Mouse (Mus musculus) embryonic facial prominence, embryonic 14.5 days (tissue): ENCODE measurements around the gene Tmem97. TPM values are rescaled to one million over a fixed set of nuclear protein-coding genes. Genes with fewer than 3 reads are reported as not detected.
"Not testable (repeated sequence)": the region's sequence is repeated elsewhere in the genome, so short reads cannot be mapped to it uniquely, and the experiment has no call there.

ENCODE experiments used
- ATAC-seq: fragments of 200-750 bp; cut with Nextera tagmentation; 2 replicates; pipeline ENCODE4 v1.8.0; 2017; ENCODE audit warnings: low read depth, moderate number of reproducible peaks, moderate TSS enrichment
- DNase-seq: peaks from one replicate; pipeline ENCODE4 v3.0.0-alpha.2; 2015; ENCODE audit warnings: low spot score
- H3K27ac ChIP-seq: fragments of 300-500 bp; sonication (generic); replicated peaks from 2 replicates; pipeline ENCODE4 v1.5.1; 2014; ENCODE audit warnings: low read depth, mild to moderate bottlenecking, low read length, moderate library complexity
- H3K27me3 ChIP-seq: fragments of 300-500 bp; sonication (generic); replicated peaks from 2 replicates; pipeline ENCODE4 v1.6.1; 2014; ENCODE audit warnings: low read length; ENCODE audit not compliant: control insufficient read depth, insufficient read depth
- H3K36me3 ChIP-seq: fragments of 300-500 bp; sonication (generic); 2 replicates; pipeline ENCODE4 v1.6.1; 2014; ENCODE audit warnings: low read length, mixed read lengths; ENCODE audit not compliant: control insufficient read depth, insufficient read depth
- H3K4me1 ChIP-seq: fragments of 300-500 bp; sonication (generic); 2 replicates; pipeline ENCODE4 v1.6.1; 2014; ENCODE audit warnings: antibody characterized with exemption, low read length; ENCODE audit not compliant: control insufficient read depth, insufficient read depth
- H3K4me2 ChIP-seq: fragments of 300-500 bp; sonication (generic); 2 replicates; pipeline ENCODE4 v1.6.1; 2014; ENCODE audit warnings: low read depth, mild to moderate bottlenecking, low read length, moderate library complexity, mixed read lengths
- H3K4me3 ChIP-seq: fragments of 300-500 bp; sonication (generic); 2 replicates; pipeline ENCODE4 v1.5.1; 2014; ENCODE audit warnings: low read depth, mild to moderate bottlenecking, low read length
- H3K9ac ChIP-seq: fragments of 300-500 bp; sonication (generic); 2 replicates; pipeline ENCODE4 v1.6.1; 2014; ENCODE audit warnings: low read depth, mild to moderate bottlenecking, low read length, moderate library complexity, mixed read lengths
- H3K9me3 ChIP-seq: fragments of 300-500 bp; sonication (generic); 2 replicates; pipeline ENCODE4 v1.6.1; 2016; ENCODE audit warnings: low read length; ENCODE audit not compliant: control insufficient read depth
- WGBS: fragments of 180-500 bp; shearing (Covaris S2); extraction: QIAGEN DNeasy Blood & Tissue Kit; methylation state at CpG from one replicate; pipeline ENCODE4 v1.1.7; 2014; 5-methylcytosine and 5-hydroxymethylcytosine counted together
- polyA plus RNA-seq: library from polyadenylated mRNA; unstranded; fragments of >200 nt; fragmentation: Nextera tagmentation; extraction: Ambion mirVana; gene quantifications from 2 replicates; pipeline ENCODE4 v1.2.1, GENCODE M21; 2014

Tmem97 gene
- polyA plus RNA-seq, 1 experiment from 2014 or later = 86.9 TPM

DNA sequence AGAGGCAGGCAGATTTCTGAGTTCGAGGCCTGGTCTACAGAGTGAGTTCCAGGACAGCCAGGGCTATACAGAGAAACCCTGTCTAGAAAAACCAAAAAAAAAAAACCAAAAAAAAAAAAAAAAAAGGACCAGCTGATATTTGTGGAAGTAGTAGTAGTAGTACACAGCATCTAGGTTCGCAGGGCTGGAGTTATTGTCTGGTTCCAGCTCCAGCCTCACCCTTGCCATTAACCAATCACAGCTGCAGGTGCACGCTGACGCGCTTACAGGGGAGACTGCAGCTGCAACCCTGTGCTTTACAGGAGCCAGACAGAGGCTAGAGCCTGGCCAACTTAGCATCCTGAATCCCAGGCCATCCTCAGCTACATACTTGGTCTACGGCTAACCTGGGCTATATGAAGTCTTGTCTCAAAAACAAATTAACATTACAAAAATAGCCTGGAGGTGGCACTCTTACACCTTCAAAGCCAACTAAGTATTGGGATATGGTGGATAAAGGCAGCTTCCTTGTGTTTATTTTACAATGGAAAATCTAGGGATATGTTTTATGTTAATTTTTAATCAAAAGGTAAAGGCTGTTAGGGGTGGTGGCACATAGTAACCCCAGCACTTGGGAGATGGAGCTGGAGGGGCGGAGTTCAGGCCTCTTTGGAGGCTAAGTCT is 6.0 kb downstream of the Tmem97 start:
- no peak for ATAC-seq
- 92% methylated on average over 7 of the region's 7 CpGs for WGBS
- H3K4me1 ChIP-seq = peaks cover 10% of the 10 kb centered on the region

DNA sequence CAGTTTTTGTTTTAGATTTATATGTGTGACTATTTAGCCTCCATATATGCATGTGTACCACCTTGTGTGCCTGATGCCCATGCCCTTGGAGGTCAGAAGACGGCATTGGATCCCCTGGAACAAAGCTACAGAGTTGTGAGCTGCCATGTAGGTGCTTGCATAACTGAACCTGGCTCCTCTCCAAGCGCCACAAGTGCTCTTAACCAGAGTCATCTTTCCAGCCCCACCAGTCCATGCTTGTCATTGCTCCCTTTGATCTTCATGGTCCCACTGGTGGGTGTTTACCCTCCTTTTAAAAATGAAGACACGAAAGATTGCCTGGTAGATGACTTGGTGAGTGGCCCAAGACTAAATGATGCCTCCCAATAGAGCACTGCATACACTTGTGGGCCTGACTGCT is 10.2 kb downstream of the Tmem97 start:
- no peak overlapping the region for H3K9ac ChIP-seq
- no peaks in the 10 kb centered on the region for H3K27me3 ChIP-seq
- DNase-seq (peak; percentile 31), ATAC-seq (no peak)
- H3K9me3 ChIP-seq = no peaks in the 10 kb centered on the region
- WGBS = 85% methylated on average over 3 of the region's 3 CpGs
- no peak overlapping the region for H3K27ac ChIP-seq
- H3K4me1 ChIP-seq = peaks cover 6% of the 10 kb centered on the region; the same call in 1 of the 2 replicates
- H3K4me3 ChIP-seq = no peak overlapping the region
- no peak overlapping the region for H3K4me2 ChIP-seq
- H3K36me3 ChIP-seq = peaks cover 59% of the 10 kb centered on the region

More for the DNA sequence above, 6.0 kb downstream of the Tmem97 start:
- no peaks in the 10 kb centered on the region for H3K9me3 ChIP-seq
- no peaks in the 10 kb centered on the region for H3K27me3 ChIP-seq
- no peak overlapping the region for H3K4me2 ChIP-seq
- no peak overlapping the region for H3K4me3 ChIP-seq
- peaks cover 46% of the 10 kb centered on the region for H3K36me3 ChIP-seq
- H3K9ac ChIP-seq = no peak overlapping the region
- no peak for DNase-seq
- no peak overlapping the region for H3K27ac ChIP-seq

GRCm38 (mm10) chr11:78536690-78537084 is 13.9 kb downstream of the Tmem97 start:
- Histone ChIP-seq H3K4me3 (peak overlapping the region; percentile 73), H3K4me1 (peaks cover 16% of the 10 kb centered on the region), H3K4me2 (peak overlapping the region; percentile 84), H3K36me3 (peaks cover 38% of the 10 kb centered on the region), H3K27ac (peak overlapping the region; percentile 91), H3K27me3 (no peaks in the 10 kb centered on the region), H3K9me3 (no peaks in the 10 kb centered on the region), H3K9ac (peak overlapping the region; percentile 83)
- under 1% methylated on average over 14 of the region's 14 CpGs for WGBS
- DNase-seq (peak; percentile 20), ATAC-seq (no peak)

DNA sequence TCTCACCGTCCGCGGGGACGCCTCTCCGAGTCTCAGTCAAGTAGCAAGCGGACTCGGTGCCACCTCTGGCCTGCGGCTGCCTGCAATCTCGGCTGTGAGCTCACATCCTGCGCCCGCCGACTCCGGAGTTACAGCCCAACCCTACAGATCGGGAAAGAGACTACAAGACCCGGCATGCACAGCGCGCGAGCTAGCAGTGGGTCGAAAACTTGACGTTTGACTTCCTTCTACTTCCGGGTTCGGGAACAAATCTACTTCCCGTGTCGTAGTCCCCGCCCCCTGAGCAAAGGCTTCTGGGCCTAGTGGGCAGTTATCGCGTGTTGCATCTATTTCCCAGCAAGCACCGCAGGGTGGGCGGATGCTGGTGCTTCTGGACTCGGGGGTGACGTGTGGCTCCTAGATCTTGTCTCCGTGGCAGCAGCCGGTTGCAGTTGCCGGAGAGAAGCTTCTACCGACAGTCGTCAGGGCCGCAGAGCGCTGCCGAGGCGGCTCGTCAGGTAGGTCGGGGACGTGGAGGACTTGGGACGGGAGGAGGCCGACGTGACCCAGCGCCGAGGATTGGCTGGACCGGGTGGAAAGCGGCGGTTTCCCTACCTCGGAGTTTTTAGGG is 14.4 kb downstream of the Tmem97 start, which contains the start of the genes Tnfaip1 and Ift20:
Gene Tnfaip1 (minus strand): TSS at position 253 of the 610 bp plus-strand sequence.
Gene Ift20 (plus strand): TSS at position 282 of the 610 bp plus-strand sequence.
- peak within 1 kb of the TSS; percentile 83 for H3K9ac ChIP-seq
- peaks cover 35% of the 10 kb centered on the region for H3K36me3 ChIP-seq
- H3K4me1 ChIP-seq = peaks cover 16% of the 10 kb centered on the region
- H3K27ac ChIP-seq = peak within 1 kb of the TSS; percentile 95
- ATAC-seq = peak; percentile 99
- H3K9me3 ChIP-seq = no peaks in the 10 kb centered on the region
- peak within 1 kb of the TSS; percentile 73 for H3K4me3 ChIP-seq
- peak within 1 kb of the TSS; percentile 84 for H3K4me2 ChIP-seq
- WGBS = under 1% methylated on average over 47 of the region's 52 CpGs
- peak; percentile 100 for DNase-seq
- no peaks in the 10 kb centered on the region for H3K27me3 ChIP-seq

DNA sequence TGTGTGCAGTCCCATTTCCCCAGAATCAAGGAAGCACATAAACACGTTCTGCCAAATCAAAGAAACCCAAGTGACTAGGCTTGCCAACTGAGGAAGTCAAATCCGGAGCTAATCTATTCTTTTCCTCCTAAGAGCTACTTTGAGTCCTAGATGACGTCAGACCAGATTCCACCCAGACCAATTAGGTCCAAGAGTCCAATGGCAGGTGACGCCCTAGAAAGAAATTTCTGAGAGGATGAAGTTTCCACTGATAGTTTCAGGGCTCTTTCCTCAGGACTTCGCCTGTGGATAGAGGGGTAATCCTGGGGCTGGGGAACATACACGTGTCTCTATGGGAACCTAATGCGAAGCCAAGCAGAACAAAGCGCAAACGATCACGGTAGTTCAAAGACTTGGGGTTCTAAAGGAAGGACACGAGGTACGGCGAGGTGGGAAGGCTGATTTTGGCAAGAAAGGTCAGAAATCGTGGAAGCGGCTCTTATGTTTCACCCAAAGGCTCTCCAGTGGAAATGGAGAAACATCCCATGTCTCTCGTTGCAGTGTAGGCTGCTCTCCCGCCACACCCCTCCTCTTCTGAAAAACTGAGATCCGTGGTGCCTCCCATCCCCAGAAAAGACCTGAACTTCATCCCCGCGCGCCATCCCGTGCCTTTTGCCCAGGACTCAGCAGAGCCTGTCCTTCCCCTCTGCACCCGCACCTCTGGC is 15.0 kb downstream of the Tmem97 start:
- H3K27ac ChIP-seq = peak overlapping the region; percentile 95
- H3K27me3 ChIP-seq = no peaks in the 10 kb centered on the region
- H3K36me3 ChIP-seq = peaks cover 35% of the 10 kb centered on the region
- peak; percentile 88 for DNase-seq
- peak overlapping the region; percentile 83 for H3K9ac ChIP-seq
- H3K4me1 ChIP-seq = peaks cover 16% of the 10 kb centered on the region
- peak; percentile 61 for ATAC-seq
- WGBS = under 1% methylated on average over 22 of the region's 23 CpGs
- H3K4me3 ChIP-seq = peak overlapping the region; percentile 73
- H3K4me2 ChIP-seq = peak overlapping the region; percentile 75
- no peaks in the 10 kb centered on the region for H3K9me3 ChIP-seq

DNA sequence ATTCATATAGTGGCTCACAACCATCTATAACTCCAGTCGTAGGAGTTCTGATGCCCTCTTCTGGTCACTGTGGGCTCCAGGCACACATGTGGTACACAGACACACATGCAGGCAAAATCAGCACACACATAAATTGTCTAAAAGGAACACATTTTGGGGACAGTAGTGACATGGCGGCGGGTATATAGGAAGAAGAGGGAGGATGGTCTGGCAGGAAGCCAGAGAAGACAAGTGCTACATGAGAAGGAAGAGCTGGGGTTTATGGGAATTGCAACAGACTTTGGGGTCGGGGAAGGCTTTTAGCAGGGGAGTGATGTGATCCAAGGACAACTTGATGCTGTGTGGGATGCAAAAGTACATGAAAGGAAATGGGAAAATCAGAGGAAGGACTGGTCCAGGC is 16.1 kb downstream of the Tmem97 start:
- H3K27me3 ChIP-seq = no peaks in the 10 kb centered on the region
- H3K4me1 ChIP-seq = peaks cover 16% of the 10 kb centered on the region
- H3K4me2 ChIP-seq = peak overlapping the region; percentile 75
- H3K9ac ChIP-seq = no peak overlapping the region
- DNase-seq = no peak
- peak overlapping the region; percentile 73 for H3K4me3 ChIP-seq
- H3K36me3 ChIP-seq = peaks cover 35% of the 10 kb centered on the region
- no peak overlapping the region for H3K27ac ChIP-seq
- ATAC-seq = no peak
- no peaks in the 10 kb centered on the region for H3K9me3 ChIP-seq
- 86% methylated on average over 4 of the region's 4 CpGs for WGBS

DNA sequence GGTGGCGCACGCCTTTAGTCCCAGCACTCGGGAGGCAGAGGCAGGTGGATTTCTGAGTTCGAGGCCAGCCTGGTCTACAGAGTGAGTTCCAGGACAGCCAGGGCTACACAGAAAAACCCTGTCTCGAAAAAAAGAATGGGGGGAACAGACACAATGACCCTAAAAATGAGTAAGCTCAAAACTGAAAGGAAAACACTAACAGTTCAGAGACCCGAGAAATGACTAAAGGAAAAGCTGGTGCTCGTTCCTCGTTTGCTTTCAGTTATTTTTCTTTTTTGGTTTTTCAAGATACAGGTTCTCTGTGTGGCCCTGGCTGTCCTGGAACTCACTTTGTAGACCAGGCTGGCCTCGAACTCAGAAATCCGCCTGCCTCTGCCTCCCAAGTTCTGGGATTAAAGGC is 19.1 kb downstream of the Tmem97 start:
- H3K9me3 ChIP-seq, H3K4me2 ChIP-seq, H3K27me3 ChIP-seq, H3K4me1 ChIP-seq, ATAC-seq, H3K9ac ChIP-seq, DNase-seq, H3K4me3 ChIP-seq, H3K27ac ChIP-seq: not testable (repeated sequence)
- WGBS = 91% methylated on average over 10 of the region's 10 CpGs
- H3K36me3 ChIP-seq = peaks cover 49% of the 10 kb centered on the region

DNA sequence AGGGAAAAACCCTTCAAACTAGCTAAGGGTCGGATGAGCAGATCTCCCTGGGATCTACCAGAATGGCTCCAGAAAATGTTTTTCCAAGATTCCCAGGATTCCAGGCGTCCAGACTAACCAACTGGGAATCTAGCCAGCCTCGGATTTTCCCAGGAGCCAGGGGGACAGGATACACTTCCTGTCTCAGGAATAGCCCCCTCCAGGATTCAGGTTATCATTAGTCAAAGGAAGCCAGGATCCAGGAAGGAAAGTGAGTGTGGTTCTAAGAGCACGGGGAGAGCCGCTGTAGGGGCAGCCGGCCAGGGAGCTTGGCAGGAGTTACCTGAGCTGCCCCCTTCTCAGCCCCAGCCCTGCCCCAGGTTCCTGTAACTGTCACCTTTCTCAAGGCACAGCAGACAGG is 19.5 kb downstream of the Tmem97 start:
- 59% methylated on average over 6 of the region's 6 CpGs for WGBS
- DNase-seq (peak; percentile 46), ATAC-seq (no peak)
- H3K27ac ChIP-seq = no peak overlapping the region; the same call in 1 of the 2 replicates
- H3K4me1 ChIP-seq = peaks cover 10% of the 10 kb centered on the region
- no peak overlapping the region for H3K4me2 ChIP-seq
- no peak overlapping the region for H3K4me3 ChIP-seq
- H3K9me3 ChIP-seq = no peaks in the 10 kb centered on the region
- H3K27me3 ChIP-seq = no peaks in the 10 kb centered on the region
- peaks cover 54% of the 10 kb centered on the region for H3K36me3 ChIP-seq
- H3K9ac ChIP-seq = no peak overlapping the region
